Mouse (Mus musculus) T-helper 17 cell (primary cell): ENCODE measurements around the gene Hlx.

Experiments
- in situ Hi-C, 2 experiments: fragments of 300-600 bp; cut with MboI, MseI; formaldehyde crosslinking; loops; 1 replicate in 1 of 2; 2 replicates in 1 of 2; pipeline ENCODE4 v1.15.1; 2025; ENCODE audit warnings: high pct_unique_total_duplicates in 2 of 2

Hlx gene

DNA sequence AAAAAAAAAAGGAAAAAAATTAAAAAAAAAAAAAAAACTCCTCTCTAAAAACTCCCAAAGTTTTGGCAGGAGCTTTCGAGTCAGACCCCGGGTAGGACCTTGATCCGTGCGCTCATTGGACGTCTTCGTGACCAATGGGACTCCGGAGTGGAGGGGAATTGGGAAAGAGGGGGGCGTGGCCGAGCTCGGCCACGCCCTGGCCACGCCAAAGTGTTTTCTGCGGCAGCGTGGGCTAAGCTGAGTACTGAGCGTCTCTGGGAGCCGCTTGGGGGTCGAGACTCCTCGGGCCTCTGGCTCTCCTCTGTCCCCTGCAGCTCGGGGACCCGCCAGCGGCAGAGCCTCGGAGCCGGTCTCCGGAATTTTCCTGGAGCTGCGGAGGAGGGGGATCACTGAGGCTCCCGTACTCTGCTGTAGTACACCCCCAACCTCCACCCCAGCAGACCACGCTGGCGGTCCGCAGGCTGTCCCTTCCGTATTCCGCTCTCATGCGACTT lies at the start of gene Hlx:
Hlx (minus strand) TSS at position 64 of the 494 bp plus-strand sequence.
- in situ Hi-C loops = loop anchor here (5.0 kb wide), 3 partner anchors 285 to 470 kb away; no protein-coding TSS in a partner anchor

DNA sequence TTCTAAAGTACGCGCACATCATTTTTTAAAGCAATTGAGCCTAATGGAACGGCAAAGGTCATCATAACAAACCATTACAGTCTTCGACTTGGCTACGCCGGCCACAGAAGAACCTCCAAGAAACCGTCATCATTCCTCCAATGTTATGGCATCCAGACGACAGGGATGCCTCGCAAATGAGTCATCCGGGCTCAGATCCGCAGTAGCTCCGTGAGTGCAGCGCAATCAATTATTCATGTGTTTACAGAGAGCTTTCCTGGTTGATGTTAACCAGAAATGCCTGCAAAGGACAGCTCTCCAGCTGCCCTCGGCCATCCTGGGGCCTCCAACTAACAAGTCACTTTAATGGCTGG lies 49.7 kb upstream of the Hlx start:
- in situ Hi-C loops = no loop called here

DNA sequence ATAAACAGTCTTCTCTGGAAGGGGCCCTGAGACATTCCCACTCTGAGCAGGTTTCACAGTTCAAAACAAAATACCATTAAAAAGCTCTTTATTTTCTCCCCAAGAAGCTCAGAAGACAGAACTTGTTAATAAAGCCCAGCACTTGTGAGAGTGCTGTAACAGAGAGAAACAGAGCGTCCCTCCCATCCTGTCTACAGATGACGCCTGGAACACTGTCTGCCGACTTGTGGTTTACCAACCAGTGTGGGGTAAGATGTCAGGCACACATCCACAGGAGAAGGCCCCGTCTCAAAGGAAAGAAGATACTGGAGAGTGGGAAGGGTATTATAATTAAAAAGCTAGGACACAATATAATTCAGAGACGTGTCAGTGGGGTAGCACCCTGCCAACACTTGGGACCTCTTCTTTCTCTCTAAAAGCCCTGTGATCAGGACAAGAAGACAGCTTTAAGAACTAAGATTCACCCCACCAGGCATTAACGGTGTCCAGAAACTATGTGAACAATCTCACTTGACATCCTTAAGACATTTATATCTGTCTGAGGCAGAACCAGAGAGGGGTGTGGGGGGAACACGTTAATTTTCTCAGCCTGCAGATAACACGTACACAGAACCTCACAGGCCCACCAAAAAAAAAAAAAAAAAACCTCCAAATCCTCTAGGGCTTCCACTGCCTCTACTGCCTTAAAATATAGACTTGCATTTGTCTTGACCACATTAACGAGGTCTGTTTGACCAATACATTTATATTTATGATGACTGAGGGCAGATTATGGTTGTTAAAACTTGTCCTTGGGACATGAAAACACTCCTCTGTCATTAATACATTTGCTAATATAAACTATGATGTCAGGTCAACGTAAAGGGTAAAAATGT lies 49.1 kb upstream of the Hlx start:
- in situ Hi-C loops = no loop called here

DNA sequence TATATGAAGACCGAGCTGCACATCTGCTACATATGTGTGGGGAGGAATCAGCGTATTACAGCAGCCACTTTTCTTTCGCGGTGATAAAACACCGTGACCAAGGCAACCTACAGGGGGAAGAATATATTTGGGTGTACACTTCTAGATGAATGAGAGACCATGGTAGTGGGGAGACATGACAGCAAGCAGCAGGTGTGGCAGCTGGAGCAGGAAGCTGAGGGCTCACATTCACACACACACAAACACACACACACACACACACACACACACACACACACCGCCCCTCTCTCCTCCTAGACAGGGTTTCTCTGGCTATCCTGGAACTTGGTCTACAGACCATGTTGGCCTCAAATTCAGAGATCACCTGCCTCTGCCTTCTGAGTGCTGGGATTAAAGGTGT lies 45.7 kb upstream of the Hlx start:
- in situ Hi-C loops = no loop called here

DNA sequence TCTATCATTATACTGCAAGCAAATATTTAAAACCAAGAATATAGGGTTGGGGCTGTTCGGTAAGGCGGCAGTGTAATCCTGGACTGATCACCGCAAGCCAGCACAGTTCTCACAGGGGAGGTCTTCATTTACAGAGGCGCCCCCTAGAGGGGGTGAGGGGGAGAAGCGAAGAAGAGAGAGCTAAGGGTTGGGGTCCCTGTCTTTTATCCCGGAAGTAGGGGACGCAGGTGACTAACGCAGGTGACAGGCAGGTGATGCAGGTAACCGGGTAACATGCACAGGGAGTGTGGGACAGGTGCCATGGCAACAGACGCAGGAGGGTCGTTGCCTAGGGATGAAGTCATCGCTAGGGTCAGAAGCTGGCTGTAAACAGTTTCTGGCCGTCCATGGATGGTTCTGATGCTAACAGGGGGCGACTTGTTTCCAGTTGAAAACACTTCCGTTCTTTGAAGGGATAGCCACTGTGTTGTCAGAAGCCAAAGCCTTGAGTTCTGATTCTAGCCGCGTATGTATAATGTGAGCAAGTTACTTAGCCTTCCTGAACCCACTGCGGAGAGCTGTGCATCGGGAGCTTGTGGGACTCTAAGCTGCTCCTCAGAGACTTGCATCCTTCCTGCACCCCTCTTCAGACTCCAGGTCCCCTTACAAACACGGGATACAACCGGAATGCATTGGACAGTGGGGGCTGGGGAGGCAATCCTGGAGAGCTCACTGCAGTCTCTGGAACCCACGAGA lies 44.8 kb upstream of the Hlx start:
- in situ Hi-C loops = no loop called here

DNA sequence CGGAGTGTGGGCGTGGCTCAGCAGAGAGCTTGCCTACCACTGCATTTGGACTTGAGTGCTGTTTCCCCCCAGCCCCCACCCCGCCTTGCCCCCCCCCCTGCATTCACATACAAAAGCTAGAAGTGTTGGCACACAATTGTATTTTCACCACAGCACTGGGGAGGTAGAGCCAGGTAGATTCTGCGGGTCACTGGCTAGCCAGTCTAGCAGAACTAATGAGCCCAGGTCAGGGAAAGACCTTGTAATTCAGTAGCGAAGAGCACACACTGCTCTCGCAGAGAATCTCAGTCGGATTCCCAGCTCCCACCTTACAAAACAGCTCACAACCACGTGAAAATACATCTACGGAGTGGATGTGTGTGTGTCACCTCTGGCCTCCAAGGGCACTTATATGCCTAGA lies 42.9 kb upstream of the Hlx start:
- in situ Hi-C loops = no loop called here

DNA sequence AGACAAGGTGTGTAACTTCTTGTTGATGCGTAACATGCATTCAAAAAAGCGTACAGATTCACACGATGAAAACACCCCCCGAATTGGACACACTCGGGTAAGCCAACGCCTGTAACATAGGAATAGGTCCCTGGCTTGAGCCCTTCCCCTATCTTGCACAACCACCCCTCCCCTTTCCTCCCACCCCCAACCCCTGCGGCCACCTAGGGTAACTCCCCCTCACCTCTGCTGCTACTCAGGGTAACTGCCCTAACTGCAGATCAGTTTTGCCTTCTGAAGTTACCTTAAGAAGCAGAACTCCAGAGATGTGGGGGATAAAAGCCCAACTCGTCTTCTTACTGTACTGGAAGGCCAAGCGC lies 39.5 kb upstream of the Hlx start:
- in situ Hi-C loops = no loop called here

DNA sequence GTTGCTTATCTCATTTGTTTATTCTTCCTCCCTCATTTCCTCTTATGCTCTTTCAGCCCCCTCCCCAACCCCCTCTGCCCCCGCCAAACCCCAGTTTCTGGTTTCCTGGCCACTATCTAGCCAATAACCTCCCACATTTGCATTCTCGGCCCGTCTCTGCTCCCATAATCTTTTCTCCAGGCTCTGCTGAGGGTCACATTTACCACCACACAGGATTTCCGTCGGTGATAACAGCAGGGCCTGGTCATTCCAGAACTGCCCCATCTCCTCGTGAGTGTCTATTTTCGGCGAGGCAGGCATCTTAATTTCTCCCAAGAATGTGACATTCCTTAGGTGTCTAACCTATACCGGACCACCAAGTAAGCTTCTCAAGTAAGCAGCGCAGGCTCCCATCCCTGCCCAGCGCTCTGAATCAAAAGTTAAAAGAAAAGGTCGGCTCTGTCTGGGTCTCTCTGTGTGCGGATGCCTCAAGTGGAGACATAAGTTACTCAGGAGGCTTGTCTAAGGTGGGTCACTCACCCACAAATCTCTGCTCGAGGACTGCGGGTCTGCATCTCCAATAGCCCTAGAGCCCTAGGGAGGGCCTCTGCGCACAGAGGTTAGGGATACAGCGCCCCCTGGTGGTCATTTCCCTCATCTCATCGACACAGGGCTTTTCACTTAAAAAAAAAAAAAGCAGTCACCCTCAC lies 38.9 kb upstream of the Hlx start:
- in situ Hi-C loops = no loop called here

DNA sequence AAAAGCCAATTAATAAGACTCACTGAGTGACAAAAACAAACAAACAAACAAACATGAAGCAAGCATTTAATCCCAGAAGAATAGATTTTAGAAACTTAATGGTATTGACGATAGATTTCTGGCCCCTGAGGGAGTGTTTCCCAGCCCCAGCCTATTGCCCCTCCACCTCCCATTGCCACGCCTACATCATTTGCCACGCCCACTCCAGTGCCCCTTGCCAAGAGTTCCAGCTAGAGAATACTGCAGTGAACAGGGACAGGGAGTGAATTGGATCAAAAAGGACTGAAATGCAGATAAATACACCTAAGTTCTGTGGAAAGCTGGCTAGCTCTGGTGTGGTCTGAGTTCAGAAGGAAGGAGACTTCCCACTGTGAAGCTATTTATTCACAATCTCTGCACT lies 31.4 kb upstream of the Hlx start:
- in situ Hi-C loops = no loop called here

DNA sequence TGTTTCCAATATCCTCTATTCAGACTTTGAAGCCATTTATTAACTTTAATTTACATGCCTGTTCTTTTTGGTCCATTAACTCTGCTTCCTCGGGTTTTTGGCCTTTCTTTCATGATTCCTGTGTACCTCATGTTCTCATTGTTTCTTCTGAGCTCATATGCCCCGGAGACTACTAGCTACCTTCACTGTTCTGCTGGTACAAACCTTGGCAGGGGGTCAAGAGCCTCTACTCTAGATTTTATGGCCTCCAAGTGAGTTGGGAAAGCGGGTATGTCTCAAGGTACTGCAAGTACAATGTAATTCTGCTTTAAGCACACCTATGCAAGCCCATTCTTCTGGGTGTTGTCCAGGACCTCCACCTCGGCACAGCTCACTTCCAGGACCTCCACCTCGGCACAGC lies 30.5 kb upstream of the Hlx start:
- in situ Hi-C loops = no loop called here

DNA sequence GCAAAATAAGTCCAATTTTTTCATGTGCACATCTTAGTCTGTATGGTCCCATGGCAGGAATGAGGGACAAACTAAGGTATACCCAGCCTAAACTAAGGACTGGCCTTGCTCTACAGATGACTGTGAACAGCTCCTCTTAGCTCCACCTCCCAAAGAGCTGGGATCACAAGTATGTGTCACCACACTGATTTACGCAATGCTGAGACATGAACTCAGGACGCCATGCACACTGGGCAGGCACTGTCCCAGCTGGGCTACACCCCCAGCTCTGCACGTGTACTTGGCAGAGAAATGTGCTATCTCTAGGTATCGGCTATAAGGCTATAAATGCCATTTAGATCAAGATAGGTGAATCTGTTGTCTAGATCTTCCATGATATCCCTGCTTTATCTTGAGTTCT lies 29.6 kb upstream of the Hlx start:
- in situ Hi-C loops = no loop called here

DNA sequence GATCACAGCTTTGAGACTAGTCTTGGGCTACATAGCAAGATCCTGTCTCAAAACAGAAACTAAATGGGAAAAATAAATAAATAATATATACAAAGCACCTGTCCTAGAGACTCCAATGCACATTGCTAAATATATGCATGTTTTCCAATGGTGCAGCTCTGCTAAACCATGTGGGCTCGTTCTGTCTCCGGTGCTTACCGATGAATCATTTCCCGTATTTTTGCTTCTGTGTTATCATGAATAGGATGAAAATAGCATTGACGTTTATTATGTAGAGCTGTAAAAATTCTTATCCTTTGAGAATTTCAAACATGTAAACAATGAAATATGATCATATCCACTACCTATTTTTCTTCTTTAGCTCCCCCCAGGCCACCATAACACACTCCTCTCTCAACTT lies 20.3 kb upstream of the Hlx start:
- in situ Hi-C loops = loop anchor here in 1 of 2 experiments (10.0 kb wide), 1 partner anchor 478 kb away; no protein-coding TSS in a partner anchor

DNA sequence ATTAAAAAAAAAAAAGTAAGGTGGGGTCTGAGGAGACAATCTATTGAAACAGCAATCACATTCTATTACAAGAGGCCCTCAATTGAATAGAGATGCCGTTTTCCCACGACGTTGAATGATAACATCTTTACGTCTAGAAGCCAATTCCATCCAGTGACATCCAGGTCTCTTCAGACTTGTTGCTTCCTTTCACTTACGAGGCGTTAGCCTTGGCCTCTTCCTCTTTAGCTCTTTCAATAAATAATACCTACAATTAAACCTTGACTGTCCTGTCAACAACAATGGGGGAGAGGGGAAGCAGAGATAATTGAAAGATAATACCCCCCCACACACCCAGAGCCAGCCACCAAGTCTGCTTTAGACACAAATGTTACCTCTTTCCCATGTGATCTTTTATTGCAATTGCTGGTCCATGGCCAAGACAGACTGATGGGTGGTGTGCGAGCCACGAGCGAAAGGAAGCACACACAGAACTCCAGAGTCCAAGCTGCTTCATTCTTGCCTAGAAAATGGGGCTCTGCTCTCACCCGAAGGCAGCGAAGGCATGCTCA lies 17.8 kb upstream of the Hlx start:
- in situ Hi-C loops = loop anchor here in 1 of 2 experiments (10.0 kb wide), 1 partner anchor 475 kb away; no protein-coding TSS in a partner anchor

DNA sequence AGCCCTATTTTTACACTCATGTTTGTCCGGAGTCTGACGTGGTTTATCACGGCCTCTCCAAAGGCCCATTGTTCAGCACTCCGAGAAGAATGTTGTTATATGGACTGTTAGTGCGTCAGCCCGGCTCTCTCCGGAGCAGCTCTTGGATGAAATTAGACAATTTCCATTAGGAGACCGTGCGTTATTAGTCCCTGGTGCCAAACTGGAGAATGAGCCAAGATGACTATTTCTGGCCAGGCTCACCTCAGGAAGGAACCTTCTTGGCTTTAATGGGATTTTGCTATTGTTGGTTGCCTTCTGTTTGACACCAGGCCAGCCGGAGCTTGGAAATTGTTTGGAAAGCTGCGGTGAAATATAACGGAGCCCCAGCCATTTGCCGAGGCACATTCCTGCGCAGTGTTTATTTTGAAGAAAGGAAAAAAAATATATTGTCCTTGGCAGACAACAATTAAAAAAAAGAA lies 16.3 kb upstream of the Hlx start:
- in situ Hi-C loops = no loop called here

DNA sequence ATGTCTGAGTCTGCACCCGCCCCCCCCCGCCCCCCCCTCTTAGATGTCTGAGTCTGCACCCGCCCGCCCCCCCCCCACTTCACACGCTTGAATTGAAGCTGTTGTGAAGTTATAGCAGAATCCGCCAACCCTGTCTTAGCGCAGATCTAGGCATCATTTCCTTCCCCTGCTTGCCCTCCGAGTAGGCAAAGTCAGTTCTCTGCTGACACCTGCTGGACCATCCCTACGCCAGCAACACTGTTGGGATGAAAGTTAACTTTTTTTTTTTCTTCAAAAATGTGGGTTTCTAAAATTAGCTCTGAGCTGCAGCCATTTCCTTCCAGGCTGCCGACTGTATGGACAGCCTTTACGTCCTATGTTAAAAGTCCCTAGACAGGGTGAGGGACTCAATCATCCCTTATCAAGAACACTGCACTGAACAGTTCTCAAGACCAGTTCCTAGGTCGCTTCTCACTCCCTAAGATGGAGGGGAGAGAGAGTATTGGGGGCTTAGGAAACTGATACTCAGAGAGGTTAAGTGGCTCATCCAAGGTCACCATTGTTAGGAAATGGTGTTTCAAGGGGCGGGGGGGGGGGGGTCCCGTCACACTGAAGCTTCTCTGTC lies 5.6 kb upstream of the Hlx start:
- in situ Hi-C loops = no loop called here

DNA sequence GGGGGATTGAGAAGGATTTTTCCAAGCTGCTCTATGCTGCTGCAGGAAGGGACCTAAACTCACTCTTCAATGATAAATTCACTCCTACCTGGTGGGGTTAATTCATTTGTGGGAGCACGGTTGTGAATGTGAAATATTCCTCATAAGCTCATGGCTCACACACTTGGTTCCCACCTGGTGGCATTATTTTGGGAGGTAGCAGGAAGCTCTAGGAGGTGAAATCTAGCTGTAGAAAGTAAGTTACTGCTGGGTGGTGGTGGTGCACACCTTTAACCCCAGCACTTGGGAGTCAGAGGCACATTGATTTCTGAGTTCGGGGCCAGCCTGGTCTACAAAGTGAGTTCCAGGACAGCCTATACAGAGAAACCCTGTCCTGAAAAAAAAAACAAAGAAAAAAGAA lies 4.8 kb upstream of the Hlx start:
- in situ Hi-C loops = no loop called here

DNA sequence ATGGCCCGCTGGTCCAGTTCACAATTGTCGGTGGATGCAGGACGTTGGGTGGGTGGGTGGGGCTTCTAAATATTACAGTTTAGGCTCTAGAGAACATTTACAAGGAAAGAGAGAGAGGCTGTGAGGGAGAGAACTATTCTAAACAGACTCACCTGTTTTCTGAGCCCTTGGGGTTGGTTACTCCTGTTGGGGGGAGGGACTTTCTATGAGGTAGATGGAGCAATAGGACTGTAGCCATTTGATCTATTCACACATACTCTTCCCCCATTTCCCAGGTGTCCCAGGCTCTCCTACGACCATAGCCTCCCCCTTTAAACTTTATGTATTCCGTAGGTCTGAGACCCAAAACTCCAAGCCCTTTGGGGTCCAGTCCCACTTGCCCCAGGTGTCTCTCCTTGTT lies 3.8 kb upstream of the Hlx start:
- in situ Hi-C loops = no loop called here

DNA sequence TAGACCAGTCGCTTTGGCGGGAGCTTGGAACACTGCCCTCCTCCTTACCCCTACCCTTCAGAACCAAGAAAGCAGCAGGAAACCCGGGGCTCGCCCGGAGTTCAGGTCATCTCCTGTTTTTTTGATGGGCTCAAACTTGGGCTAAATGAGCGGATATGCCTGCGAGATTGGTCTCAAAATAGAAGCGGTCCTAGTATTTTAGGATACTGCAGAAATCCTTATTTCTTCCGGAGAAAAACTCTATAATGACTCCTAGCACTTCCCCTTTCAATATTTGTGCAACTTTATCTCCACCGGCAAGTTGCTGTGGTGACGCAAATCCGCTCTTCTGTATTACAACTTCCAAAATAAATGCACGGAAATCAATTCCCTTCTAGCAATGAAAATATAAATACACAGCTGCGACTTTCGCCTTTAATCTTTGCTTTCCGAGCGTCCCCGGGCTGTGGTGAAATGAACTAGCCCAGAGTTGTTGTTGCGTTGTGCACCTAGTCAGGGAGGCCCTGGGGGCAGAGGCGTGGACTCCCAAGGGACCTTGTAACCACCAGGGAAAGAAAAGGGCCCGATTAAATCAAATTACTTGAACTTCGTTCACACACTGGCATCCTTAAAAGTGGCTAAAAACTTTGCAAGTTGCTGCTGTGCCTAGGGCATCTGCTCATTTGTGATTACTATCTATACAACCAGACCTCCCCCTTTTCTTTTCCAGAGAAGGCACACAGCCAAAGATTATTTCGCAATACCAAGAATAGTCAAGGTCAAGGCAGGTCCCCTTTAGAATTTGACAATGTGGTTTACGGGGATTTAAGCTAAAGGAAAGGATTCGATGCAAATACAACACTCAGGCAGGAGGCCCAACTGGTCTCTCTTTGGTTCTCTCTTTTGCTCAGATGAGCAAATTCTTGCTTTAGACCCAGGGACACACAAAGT lies 2.8 kb upstream of the Hlx start:
- in situ Hi-C loops = loop anchor here (5.0 kb wide), 3 partner anchors 288 to 473 kb away; no protein-coding TSS in a partner anchor

DNA sequence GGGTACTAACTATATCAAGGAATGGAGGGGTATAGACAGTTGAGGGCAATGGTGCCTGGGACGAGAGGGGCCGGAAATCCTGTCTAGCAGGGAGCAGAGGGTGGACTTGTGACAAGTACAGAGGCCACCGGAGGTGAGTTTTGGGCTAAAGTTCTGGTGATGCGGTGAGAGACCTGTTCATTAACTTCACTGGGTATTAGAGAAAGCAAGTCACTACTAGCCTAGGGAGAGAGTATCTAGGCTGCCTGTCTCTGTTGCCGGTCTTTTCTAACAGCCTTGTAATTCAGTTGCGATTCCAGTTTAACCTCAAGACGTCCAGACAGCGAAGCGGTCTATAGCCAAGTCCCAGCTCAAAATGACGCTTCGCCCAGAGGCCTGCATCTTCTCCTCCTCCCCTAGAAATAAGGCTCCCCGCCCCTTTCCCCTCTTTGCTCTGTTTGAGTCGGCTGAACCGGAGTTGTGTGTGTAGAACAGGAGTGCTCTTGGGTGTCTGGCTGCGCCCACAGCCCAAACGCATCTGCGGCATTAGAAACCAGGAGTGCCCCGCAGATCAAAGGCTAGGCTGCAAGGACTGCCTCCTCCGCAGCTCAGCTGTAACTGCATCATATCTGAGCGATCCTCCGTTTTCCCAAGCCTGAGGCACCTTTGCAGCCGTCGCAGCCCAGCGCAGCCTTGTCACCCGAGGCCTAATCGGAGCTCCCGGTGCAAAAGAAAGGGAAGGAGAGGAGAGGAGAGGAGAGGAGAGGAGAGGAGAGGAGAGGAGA lies 1.8 kb upstream of the Hlx start:
- in situ Hi-C loops = loop anchor here (5.0 kb wide), 3 partner anchors 287 to 472 kb away; no protein-coding TSS in a partner anchor
